Mouse (Mus musculus): ENCODE results near the gene Ranbp17.

GRCm38 (mm10) chr11:33342061-33342460, 171.5 kb downstream of the Ranbp17 start:
- TF ChIP-seq CTCF (IDR thresholded peaks at IDR 0.05; ENCODE audit: borderline replicate concordance, extremely low read depth, insufficient read depth, insufficient read length) (no peak), POLR2A (IDR thresholded peaks at IDR 0.05; ENCODE audit: borderline replicate concordance, extremely low read depth, insufficient read depth, insufficient read length, poor library complexity, severe bottlenecking) (no peak)
